Mouse (Mus musculus): ENCODE data around the gene Spert. TPM values are rescaled to one million over a fixed set of nuclear protein-coding genes. Genes with fewer than 3 reads are reported as not detected.

Gene Spert
- total and polyA plus RNA-seq, 3 experiments: not detected

- Histone ChIP-seq H3K27me3 (replicated peaks) (peaks cover 12% of the 10 kb centered on the region), H3K9me3 (replicated peaks; ENCODE audit: low read length) (no peaks in the 10 kb centered on the region), H3K36me3 (replicated peaks in 1 of 2; ENCODE audit: control insufficient read depth in 1 of 2, insufficient read depth in 1 of 2, low read length in 1 of 2) (no peaks in the 10 kb centered on the region), H3K4me1 (ENCODE audit: control insufficient read depth in 1 of 2, insufficient read depth in 2 of 2) (no peaks in the 10 kb centered on the region), H3K79me2 (replicated peaks; ENCODE audit: control insufficient read depth, extremely low read depth, insufficient read depth, poor library complexity, severe bottlenecking) (no peaks in the 10 kb centered on the region), H3K4me3 (replicated peaks in 1 of 3; ENCODE audit: low read depth in 2 of 3, low read length in 2 of 3, poor library complexity in 1 of 3) (no peak overlapping the region), H3K27ac (ENCODE audit: insufficient read depth, low read depth) (no peak overlapping the region), H3K9ac (ENCODE audit: insufficient read depth, low read depth) (no peak overlapping the region), H3K4me2 (ENCODE audit: insufficient read depth, low read depth, poor library complexity, severe bottlenecking) (no peak overlapping the region)
- dilution Hi-C loops (cut with MboI; ENCODE audit: extremely low pct_ligation_motif_present, extremely low pct_unique_long_range_greater_than_20kb, low sequenced_read_pairs): no loop called here
- in situ Hi-C loops (cut with MboI; ENCODE audit: low pct_ligation_motif_present, low pct_unique_long_range_greater_than_20kb, low sequenced_read_pairs): no loop called here
- DNase-seq (ENCODE audit: extremely low read depth): no peak
- TF ChIP-seq IRF4 (IDR thresholded peaks at IDR 0.05; ENCODE audit: low read depth, low read length) (no peak), TCF12 (IDR thresholded peaks at IDR 0.05; ENCODE audit: low read depth, low read length) (no peak), GABPA (IDR thresholded peaks at IDR 0.05; ENCODE audit: insufficient replicate concordance, low read depth, low read length) (no peak), POLR2A (IDR thresholded peaks at IDR 0.05; ENCODE audit: low read depth, low read length) (no peak), CHD2 (IDR thresholded peaks at IDR 0.05; ENCODE audit: low read length) (no peak), JUN (IDR thresholded peaks at IDR 0.05; ENCODE audit: insufficient read depth, low read depth, low read length) (no peak), UBTF (IDR thresholded peaks at IDR 0.05; ENCODE audit: low read depth, low read length) (no peak), RAD21 (IDR thresholded peaks at IDR 0.05; ENCODE audit: low read depth, low read length) (no peak)
Observed at GRCm38 (mm10) chr14:75583870-75584269, 9.0 kb downstream of the Spert start.

- in situ Hi-C loops (cut with MboI; ENCODE audit: low pct_ligation_motif_present, low pct_unique_long_range_greater_than_20kb, low sequenced_read_pairs): no loop called here
- Histone ChIP-seq H3K9ac (ENCODE audit: insufficient read depth, low read depth) (no peak overlapping the region), H3K27ac (ENCODE audit: insufficient read depth, low read depth) (no peak overlapping the region), H3K27me3 (replicated peaks) (peaks cover 6% of the 10 kb centered on the region), H3K9me3 (replicated peaks; ENCODE audit: low read length) (no peaks in the 10 kb centered on the region), H3K36me3 (replicated peaks in 1 of 2; ENCODE audit: control insufficient read depth in 1 of 2, insufficient read depth in 1 of 2, low read length in 1 of 2) (no peaks in the 10 kb centered on the region), H3K4me3 (replicated peaks in 1 of 3; ENCODE audit: low read depth in 2 of 3, low read length in 2 of 3, poor library complexity in 1 of 3) (no peak overlapping the region), H3K4me1 (ENCODE audit: control insufficient read depth in 1 of 2, insufficient read depth in 2 of 2) (no peaks in the 10 kb centered on the region), H3K4me2 (ENCODE audit: insufficient read depth, low read depth, poor library complexity, severe bottlenecking) (no peak overlapping the region), H3K79me2 (replicated peaks; ENCODE audit: control insufficient read depth, extremely low read depth, insufficient read depth, poor library complexity, severe bottlenecking) (no peaks in the 10 kb centered on the region)
- dilution Hi-C loops (cut with MboI; ENCODE audit: extremely low pct_ligation_motif_present, extremely low pct_unique_long_range_greater_than_20kb, low sequenced_read_pairs): no loop called here
- DNase-seq (ENCODE audit: extremely low read depth): no peak
- no peak for TF ChIP-seq ZC3H11A (IDR thresholded peaks at IDR 0.05; ENCODE audit: low read depth, low read length)
- no peak for TF ChIP-seq USF2 (conservative IDR thresholded peaks at IDR 0.05; ENCODE audit: low read depth, low read length)
- no peak for TF ChIP-seq MAX (IDR thresholded peaks at IDR 0.05; ENCODE audit: low read length)
- no peak for TF ChIP-seq NRF1 (IDR thresholded peaks at IDR 0.05; ENCODE audit: low read depth, low read length)
- no peak for TF ChIP-seq SMC3 (IDR thresholded peaks at IDR 0.05; ENCODE audit: low read depth, low read length)
- TF ChIP-seq PAX5 (IDR thresholded peaks at IDR 0.05; ENCODE audit: low read length): no peak
- no peak for TF ChIP-seq ZNF384 (IDR thresholded peaks at IDR 0.05; ENCODE audit: low read depth, low read length)
- no peak for TF ChIP-seq POLR2AphosphoS2 (IDR thresholded peaks at IDR 0.05; ENCODE audit: low read depth, low read length)
Observed at GRCm38 (mm10) chr14:75579010-75579409, 13.9 kb downstream of the Spert start.
